10 mouse cellular contexts compared by ENCODE assay signal in genomic region chr19:41344666-41345027, GRCm38 (mm10). TPM values are rescaled to one million over a fixed set of nuclear protein-coding genes. Genes with fewer than 3 reads are reported as not detected.
DNase-seq lines count a peak whose midpoint lies in the region; TF ChIP-seq lines count a peak whose summit lies in the region.
"Had no signal": no experiment of that assay in that cellular context is flagged by ENCODE, and none has a peak within 500 bp of the region (broad histone marks: within the 10 kb centered on the region; RNA-seq: fewer than 3 reads in every experiment).

No protein-coding gene starts in this region.

- TF ChIP-seq CTCF in liver, adult 2 months (IDR thresholded peaks at IDR 0.05; ENCODE audit: low read depth, low read length), result no peak

- no peaks in the 10 kb centered on the region for H3K36me3 ChIP-seq in liver, adult 2 months (ENCODE audit: control insufficient read depth, insufficient read depth, low read length)
- peaks cover 23% of the 10 kb centered on the region for H3K36me3 ChIP-seq in megakaryocyte, embryonic 14.5 days (replicated peaks; ENCODE audit: low read length)

- no peak for TF ChIP-seq POLR2A in liver, adult 2 months (IDR thresholded peaks at IDR 0.05; ENCODE audit: extremely low read depth, insufficient read depth, low read length)

- WGBS in liver, adult 2 months, result 85% methylated on average over 8 of the region's 8 CpGs

- H3K4me1 ChIP-seq in liver, adult 2 months (ENCODE audit: control insufficient read depth, insufficient read depth, low read length), result peaks cover 30% of the 10 kb centered on the region
- 0 out of 2 replicates have a peak, but pooled peaks cover 3% of the 10 kb centered on the region for H3K4me1 ChIP-seq in brown adipose tissue, adult 24 weeks (ENCODE audit: control insufficient read depth, insufficient read depth, insufficient read length, low read length)
- H3K4me1 ChIP-seq in megakaryocyte, embryonic 14.5 days, result peaks cover 93% of the 10 kb centered on the region

- DNase-seq in heart, adult 11 months, result peak; percentile 93
- DNase-seq in heart, postnatal 4 days, result no peak
- DNase-seq in liver, adult 2 months (ENCODE audit: extremely low read depth, low read depth, low spot score), result no peak
- DNase-seq in liver, result no peak
- no peak for DNase-seq in ovary, postnatal 10 days (ENCODE audit: low spot score)
- no peak for DNase-seq in cerebellum, adult 8-10 months
- DNase-seq: cerebellum, adult 9-11 months; gastrocnemius, postnatal 10 days had no signal

- H3K79me2 ChIP-seq in liver, adult 2 months (ENCODE audit: control insufficient read depth, insufficient read depth, low read length), result peaks cover 3% of the 10 kb centered on the region; the same call in 1 of the 2 replicates

- no peak overlapping the region for H3K4me3 ChIP-seq in liver, adult 2 months (ENCODE audit: insufficient read depth, low read depth, low read length)
- H3K4me3 ChIP-seq in brown adipose tissue, adult 24 weeks (ENCODE audit: insufficient read depth, low read depth, low read length), result no peak overlapping the region
- peak overlapping the region; percentile 88 for H3K4me3 ChIP-seq in megakaryocyte, embryonic 14.5 days (replicated peaks)

- no peaks in the 10 kb centered on the region for H3K9me3 ChIP-seq in megakaryocyte, embryonic 14.5 days

- H3K9ac ChIP-seq in liver, adult 2 months (ENCODE audit: low read depth, low read length), result no peak overlapping the region

- no peaks in the 10 kb centered on the region for H3K27me3 ChIP-seq in liver, adult 2 months (ENCODE audit: control insufficient read depth, insufficient read depth, low read length)
- H3K27me3 ChIP-seq in megakaryocyte, embryonic 14.5 days (replicated peaks), result no peaks in the 10 kb centered on the region

- peak overlapping the region; percentile 98 for H3K27ac ChIP-seq in liver, adult 2 months (replicated peaks; ENCODE audit: insufficient read depth, low read depth, low read length)
- H3K27ac ChIP-seq in brown adipose tissue, adult 24 weeks (replicated peaks; ENCODE audit: low read depth, low read length), result peak overlapping the region; percentile 66; the same call in 1 of the 2 replicates

RNA-seq across cellular contexts. Expression of gene Pik3ap1, which starts 40.3 kb away (rescaled TPM):
- total RNA-seq in heart, postnatal 4 days (2021), result 1 to 10 TPM in 1 of 2 experiments, under 1 TPM in 1; 0.95 to 1.2 TPM
- total RNA-seq in liver, adult 2 months (2014; rRNA removed), result 21.7 and 34.8 TPM in 2 replicates
- polyA plus RNA-seq in liver, adult 2 months (2012; rRNA removed), result 25.4 and 31.9 TPM in 2 replicates
- 1.4 and 3.3 TPM in 2 replicates for polyA plus RNA-seq in brown adipose tissue, adult 24 weeks (2012; ENCODE audit: insufficient read depth, insufficient read length, missing spikeins)
- 1.6 and 6.5 TPM in 2 replicates for polyA plus RNA-seq in megakaryocyte, embryonic 14.5 days (2012; ENCODE audit: insufficient read depth, low replicate concordance)
